Mouse (Mus musculus) spleen, adult 2 months (tissue): ENCODE results near the gene Adgrb2.

Experiments
- CTCF ChIP-seq: fragments of 200-500 bp; IDR thresholded peaks from 2 replicates; pipeline ENCODE4 v1.5.1; 2011; ENCODE audit warnings: mild to moderate bottlenecking, inconsistent platforms; ENCODE audit not compliant: insufficient read depth, insufficient read length, insufficient replicate concordance; ENCODE audit errors: extremely low read depth
- POLR2A ChIP-seq: fragments of 200-500 bp; IDR thresholded peaks from 2 replicates; pipeline ENCODE4 v1.6.1; 2011; ENCODE audit warnings: low read depth, low read length, inconsistent platforms

GRCm38 (mm10) chr4:130036573-130037401, 52.1 kb downstream of the Adgrb2 start:
- TF ChIP-seq CTCF (no peak), POLR2A (no peak)
